In genomic region chr10:12174200-12174818, GRCm38 (mm10) we compare ENCODE assay signal across 22 mouse cellular contexts.
DNase-seq lines count a peak whose midpoint lies in the region; ATAC-seq lines count a peak whose summit lies in the region.
"Had no signal": no experiment of that assay in that cellular context is flagged by ENCODE, and none has a peak within 500 bp of the region (broad histone marks: within the 10 kb centered on the region; RNA-seq: fewer than 3 reads in every experiment).

No protein-coding gene starts in this region.

- no peak overlapping the region for H3K4me3 ChIP-seq in hindbrain, embryonic 11.5 days (ENCODE audit: low read depth, low read length)
- H3K4me3 ChIP-seq in hindbrain, embryonic 10.5 days: no peak overlapping the region
- H3K4me3 ChIP-seq in embryonic facial prominence, embryonic 11.5 days (ENCODE audit: low read depth, low read length): no peak overlapping the region
- no peak overlapping the region for H3K4me3 ChIP-seq in hindbrain, embryonic 14.5 days (replicated peaks; ENCODE audit: low read length)
- H3K4me3 ChIP-seq: embryonic facial prominence, embryonic 15.5 days; intestine, embryonic 15.5 days; midbrain, embryonic 12.5 days; neural tube, embryonic 12.5 days had no signal

- H3K36me3 ChIP-seq in hindbrain, embryonic 11.5 days (ENCODE audit: control insufficient read depth, insufficient read depth, low read length): no peaks in the 10 kb centered on the region
- H3K36me3 ChIP-seq in hindbrain, embryonic 10.5 days: no peaks in the 10 kb centered on the region
- H3K36me3 ChIP-seq in embryonic facial prominence, embryonic 11.5 days (replicated peaks; ENCODE audit: control insufficient read depth, insufficient read depth, low read depth, low read length): no peaks in the 10 kb centered on the region
- H3K36me3 ChIP-seq in hindbrain, embryonic 14.5 days (replicated peaks; ENCODE audit: control insufficient read depth, insufficient read depth): no peaks in the 10 kb centered on the region
- H3K36me3 ChIP-seq: embryonic facial prominence, embryonic 15.5 days; intestine, embryonic 15.5 days; midbrain, embryonic 12.5 days; neural tube, embryonic 12.5 days had no signal

- no peak overlapping the region for H3K4me2 ChIP-seq in hindbrain, embryonic 11.5 days (replicated peaks; ENCODE audit: low read depth, low read length)
- no peak overlapping the region for H3K4me2 ChIP-seq in embryonic facial prominence, embryonic 11.5 days (ENCODE audit: low read depth, low read length)
- H3K4me2 ChIP-seq in hindbrain, embryonic 14.5 days (replicated peaks): no peak overlapping the region
- H3K4me2 ChIP-seq: embryonic facial prominence, embryonic 15.5 days; heart, embryonic 11.5 days; intestine, embryonic 15.5 days; midbrain, embryonic 12.5 days; neural tube, embryonic 12.5 days had no signal

- no peaks in the 10 kb centered on the region for H3K4me1 ChIP-seq in hindbrain, embryonic 11.5 days (replicated peaks; ENCODE audit: control insufficient read depth, insufficient read depth, low read length)
- H3K4me1 ChIP-seq in hindbrain, embryonic 10.5 days (replicated peaks): peaks cover 3% of the 10 kb centered on the region; the same call in 1 of the 2 replicates
- no peaks in the 10 kb centered on the region for H3K4me1 ChIP-seq in embryonic facial prominence, embryonic 11.5 days (ENCODE audit: control insufficient read depth, insufficient read depth, low read length)
- no peaks in the 10 kb centered on the region for H3K4me1 ChIP-seq in hindbrain, embryonic 14.5 days (replicated peaks; ENCODE audit: control insufficient read depth, insufficient read depth, low read length)
- H3K4me1 ChIP-seq: embryonic facial prominence, embryonic 15.5 days; intestine, embryonic 15.5 days; midbrain, embryonic 12.5 days; neural tube, embryonic 12.5 days had no signal

- WGBS in hindbrain, embryonic 11.5 days: 65% methylated on average over 14 of the region's 14 CpGs
- WGBS in hindbrain, embryonic 10.5 days: 69% methylated on average over 14 of the region's 14 CpGs
- WGBS in embryonic facial prominence, embryonic 11.5 days: 42% methylated on average over 14 of the region's 14 CpGs
- WGBS in hindbrain, embryonic 14.5 days: 58% methylated on average over 14 of the region's 14 CpGs

- no peaks in the 10 kb centered on the region for H3K27me3 ChIP-seq in hindbrain, embryonic 11.5 days (ENCODE audit: control insufficient read depth, insufficient read depth, low read length)
- no peaks in the 10 kb centered on the region for H3K27me3 ChIP-seq in hindbrain, embryonic 10.5 days (ENCODE audit: insufficient read depth, poor library complexity, severe bottlenecking)
- H3K27me3 ChIP-seq in embryonic facial prominence, embryonic 11.5 days (ENCODE audit: control insufficient read depth, insufficient read depth, low read length): no peaks in the 10 kb centered on the region
- no peaks in the 10 kb centered on the region for H3K27me3 ChIP-seq in hindbrain, embryonic 14.5 days (ENCODE audit: control insufficient read depth, insufficient read depth, low read length)
- H3K27me3 ChIP-seq: embryonic facial prominence, embryonic 15.5 days; intestine, embryonic 15.5 days; midbrain, embryonic 12.5 days; neural tube, embryonic 12.5 days had no signal

- DNase-seq in cerebellum, postnatal 10 days: peak; percentile 18 to 45
- DNase-seq in cerebellum, postnatal 36 days: no peak
- DNase-seq in hindbrain, embryonic 11.5 days (ENCODE audit: low spot score): peak; percentile 4
- DNase-seq in hindbrain, embryonic 10.5 days (ENCODE audit: low spot score): no peak
- peak; percentile 75 for DNase-seq in embryonic facial prominence, embryonic 11.5 days (ENCODE audit: low spot score)
- peak; percentile 28 for DNase-seq in hindbrain, embryonic 14.5 days (ENCODE audit: low spot score)
- no peak for DNase-seq in frontal cortex, postnatal 14 days (ENCODE audit: low spot score in 2 of 2)
- DNase-seq in spleen, adult 12 weeks (ENCODE audit: low spot score): no peak
- DNase-seq: adrenal gland, postnatal 36 days; cerebellum, adult 11 months; cerebellum, postnatal 25 days; gastrocnemius, postnatal 14 days; heart, adult 11 months; kidney, adult 8-10 months; right cerebral cortex, postnatal 25 days; thymus, postnatal 14 days had no signal

- H3K27ac ChIP-seq in hindbrain, embryonic 11.5 days (ENCODE audit: low read depth, low read length): no peak overlapping the region
- no peak overlapping the region for H3K27ac ChIP-seq in hindbrain, embryonic 10.5 days
- no peak overlapping the region for H3K27ac ChIP-seq in embryonic facial prominence, embryonic 11.5 days (replicated peaks; ENCODE audit: low read depth, low read length)
- no peak overlapping the region for H3K27ac ChIP-seq in hindbrain, embryonic 14.5 days
- H3K27ac ChIP-seq: embryonic facial prominence, embryonic 15.5 days; intestine, embryonic 15.5 days; midbrain, embryonic 12.5 days; neural tube, embryonic 12.5 days had no signal

- H3K9me3 ChIP-seq in hindbrain, embryonic 11.5 days (ENCODE audit: control insufficient read depth, low read length): no peaks in the 10 kb centered on the region
- H3K9me3 ChIP-seq in hindbrain, embryonic 10.5 days: no peaks in the 10 kb centered on the region
- no peaks in the 10 kb centered on the region for H3K9me3 ChIP-seq in embryonic facial prominence, embryonic 11.5 days (replicated peaks; ENCODE audit: control insufficient read depth, low read length)
- no peaks in the 10 kb centered on the region for H3K9me3 ChIP-seq in hindbrain, embryonic 14.5 days (ENCODE audit: control insufficient read depth, low read length)
- H3K9me3 ChIP-seq: embryonic facial prominence, embryonic 15.5 days; intestine, embryonic 15.5 days; midbrain, embryonic 12.5 days; neural tube, embryonic 12.5 days had no signal

- no peak overlapping the region for H3K9ac ChIP-seq in hindbrain, embryonic 11.5 days (ENCODE audit: low read depth, low read length)
- no peak overlapping the region for H3K9ac ChIP-seq in embryonic facial prominence, embryonic 11.5 days (replicated peaks; ENCODE audit: low read length)
- no peak overlapping the region for H3K9ac ChIP-seq in hindbrain, embryonic 14.5 days
- H3K9ac ChIP-seq: embryonic facial prominence, embryonic 15.5 days; intestine, embryonic 15.5 days; midbrain, embryonic 12.5 days; neural tube, embryonic 12.5 days had no signal

- no peak for ATAC-seq in hindbrain, embryonic 11.5 days (ENCODE audit: low FRiP score)
- ATAC-seq in embryonic facial prominence, embryonic 11.5 days (replicated peaks; ENCODE audit: insufficient number of reproducible peaks, low FRiP score, low TSS enrichment, low read depth): peak; percentile 39; the same call in 1 of the 2 replicates
- ATAC-seq in hindbrain, embryonic 14.5 days (ENCODE audit: low FRiP score): 0 out of 2 replicates have a peak, but pooled peaks have one; percentile 59
- ATAC-seq: intestine, embryonic 15.5 days; lung, postnatal 0 days had no signal

Comparison
In these comparisons a context has a peak if more than half of its experiments do, and no peak if none do; other contexts are left out.
1. DNase-seq: peak in cerebellum, postnatal 10 days (2 of 2), hindbrain, embryonic 11.5 days (single experiment), embryonic facial prominence, embryonic 11.5 days (single experiment) and hindbrain, embryonic 14.5 days (single experiment); none in cerebellum, postnatal 36 days (0 of 2), hindbrain, embryonic 10.5 days (single experiment), frontal cortex, postnatal 14 days (0 of 2) and spleen, adult 12 weeks (single experiment).